Mouse (Mus musculus) limb, embryonic 13.5 days (tissue): Measurements from ENCODE around the gene Nr1i2. TPM values are rescaled to one million over a fixed set of nuclear protein-coding genes. Genes with fewer than 3 reads are reported as not detected.
"Not testable (repeated sequence)": the region's sequence is repeated elsewhere in the genome, so short reads cannot be mapped to it uniquely, and the experiment has no call there.

Experiments
- ATAC-seq: fragments of 200-750 bp; cut with Nextera tagmentation; 2 replicates; pipeline ENCODE4 v1.8.0; 2017; ENCODE audit warnings: low read depth, moderate number of reproducible peaks, moderate TSS enrichment; ENCODE audit not compliant: low FRiP score
- H3K27ac ChIP-seq: fragments of 300-500 bp; sonication (generic); 2 replicates; pipeline ENCODE4 v1.5.1; 2015; ENCODE audit warnings: inconsistent platforms, mild to moderate bottlenecking, moderate library complexity
- H3K27me3 ChIP-seq: fragments of 300-500 bp; sonication (generic); 2 replicates; pipeline ENCODE4 v1.6.1; 2015; ENCODE audit warnings: mild to moderate bottlenecking, inconsistent platforms
- H3K36me3 ChIP-seq: fragments of 300-500 bp; sonication (generic); 2 replicates; pipeline ENCODE4 v1.6.1; 2015; ENCODE audit warnings: inconsistent platforms, mild to moderate bottlenecking, moderate library complexity
- H3K4me1 ChIP-seq: fragments of 300-500 bp; sonication (generic); 2 replicates; pipeline ENCODE4 v1.6.1; 2015; ENCODE audit warnings: inconsistent platforms
- H3K4me2 ChIP-seq: fragments of 300-500 bp; sonication (generic); replicated peaks from 2 replicates; pipeline ENCODE4 v1.6.1; 2015; ENCODE audit warnings: inconsistent platforms, mild to moderate bottlenecking, moderate library complexity
- H3K4me3 ChIP-seq: fragments of 300-500 bp; sonication (generic); 2 replicates; pipeline ENCODE4 v1.5.1; 2015; ENCODE audit warnings: moderate library complexity, mild to moderate bottlenecking, inconsistent platforms
- H3K9ac ChIP-seq: fragments of 300-500 bp; sonication (generic); 2 replicates; pipeline ENCODE4 v1.6.1; 2015; ENCODE audit warnings: mild to moderate bottlenecking, inconsistent platforms
- H3K9me3 ChIP-seq: fragments of 300-500 bp; sonication (generic); 2 replicates; pipeline ENCODE4 v1.6.1; 2016; ENCODE audit warnings: inconsistent platforms
- WGBS: fragments of 180-500 bp; shearing (Covaris S2); methylation state at CpG from one replicate; pipeline ENCODE4 v1.1.7; 2015; 5-methylcytosine and 5-hydroxymethylcytosine counted together
- polyA plus RNA-seq: library from polyadenylated mRNA; unstranded; fragments of >200 nt; fragmentation: Nextera tagmentation; extraction: Ambion mirVana; gene quantifications from 2 replicates; pipeline ENCODE4 v1.2.1, GENCODE M21; 2015

Gene Nr1i2
- polyA plus RNA-seq, 1 experiment from 2014 or later = not detected

- no peak overlapping the region for H3K9ac ChIP-seq
- H3K9me3 ChIP-seq = no peaks in the 10 kb centered on the region
- no peak overlapping the region for H3K4me2 ChIP-seq
- H3K4me3 ChIP-seq = no peak overlapping the region
- WGBS = 62% methylated on average over 5 of the region's 5 CpGs
- no peak for ATAC-seq
- no peak overlapping the region for H3K27ac ChIP-seq
- H3K4me1 ChIP-seq = peaks cover 27% of the 10 kb centered on the region
- peaks cover 23% of the 10 kb centered on the region for H3K36me3 ChIP-seq
- H3K27me3 ChIP-seq = no peaks in the 10 kb centered on the region
These were observed 48.6 kb downstream of the Nr1i2 start for GRCm38 (mm10) chr16:38245849-38246585.

GRCm38 (mm10) chr16:38245379-38245778 lies 49.2 kb downstream of the Nr1i2 start:
- WGBS = 34% methylated on average over 2 of the region's 2 CpGs
- no peaks in the 10 kb centered on the region for H3K27me3 ChIP-seq
- no peak overlapping the region for H3K27ac ChIP-seq
- H3K4me3 ChIP-seq = no peak overlapping the region
- H3K4me1 ChIP-seq = peaks cover 27% of the 10 kb centered on the region
- H3K4me2 ChIP-seq = no peak overlapping the region
- no peak for ATAC-seq
- no peaks in the 10 kb centered on the region for H3K9me3 ChIP-seq
- H3K9ac ChIP-seq = no peak overlapping the region
- H3K36me3 ChIP-seq = peaks cover 28% of the 10 kb centered on the region

GRCm38 (mm10) chr16:38244111-38244510 lies 50.5 kb downstream of the Nr1i2 start:
- Histone ChIP-seq H3K4me1 (peaks cover 26% of the 10 kb centered on the region), H3K4me2 (no peak overlapping the region), H3K9ac (no peak overlapping the region), H3K9me3 (no peaks in the 10 kb centered on the region), H3K4me3 (no peak overlapping the region), H3K27ac (no peak overlapping the region), H3K27me3 (no peaks in the 10 kb centered on the region), H3K36me3 (peaks cover 37% of the 10 kb centered on the region)
- ATAC-seq = no peak
- 87% methylated on average over 6 of the region's 6 CpGs for WGBS

- Histone ChIP-seq H3K4me1 (no peaks in the 10 kb centered on the region), H3K36me3 (peaks cover 43% of the 10 kb centered on the region), H3K4me2 (no peak overlapping the region), H3K4me3 (no peak overlapping the region), H3K27ac (no peak overlapping the region), H3K9me3 (no peaks in the 10 kb centered on the region), H3K9ac (no peak overlapping the region), H3K27me3 (no peaks in the 10 kb centered on the region)
- ATAC-seq = no peak
- 95% methylated on average over 10 of the region's 10 CpGs for WGBS
These were observed 54.5 kb downstream of the Nr1i2 start for GRCm38 (mm10) chr16:38240167-38240566.

GRCm38 (mm10) chr16:38239729-38240128 lies 54.9 kb downstream of the Nr1i2 start:
- WGBS = 74% methylated on average over 5 of the region's 5 CpGs
- H3K27ac ChIP-seq = no peak overlapping the region
- H3K4me1 ChIP-seq = no peaks in the 10 kb centered on the region
- H3K4me2 ChIP-seq = no peak overlapping the region
- peaks cover 43% of the 10 kb centered on the region for H3K36me3 ChIP-seq
- no peak overlapping the region for H3K9ac ChIP-seq
- no peak overlapping the region for H3K4me3 ChIP-seq
- no peaks in the 10 kb centered on the region for H3K27me3 ChIP-seq
- no peak for ATAC-seq
- no peaks in the 10 kb centered on the region for H3K9me3 ChIP-seq

GRCm38 (mm10) chr16:38236936-38237585 lies 57.6 kb downstream of the Nr1i2 start:
- Histone ChIP-seq H3K4me3 (no peak overlapping the region), H3K27me3 (no peaks in the 10 kb centered on the region), H3K27ac (no peak overlapping the region), H3K9ac (no peak overlapping the region), H3K36me3 (peaks cover 36% of the 10 kb centered on the region), H3K4me2 (no peak overlapping the region), H3K4me1 (no peaks in the 10 kb centered on the region), H3K9me3 (no peaks in the 10 kb centered on the region)
- 87% methylated on average over 4 of the region's 4 CpGs for WGBS
- no peak for ATAC-seq

- 92% methylated on average over 5 of the region's 5 CpGs for WGBS
- H3K4me2 ChIP-seq, ATAC-seq: not testable (repeated sequence)
These were observed 72.1 kb downstream of the Nr1i2 start for GRCm38 (mm10) chr16:38222491-38222890.

GRCm38 (mm10) chr16:38205272-38205671 lies 89.4 kb downstream of the Nr1i2 start:
- 79% methylated on average over 7 of the region's 7 CpGs for WGBS
- no peak overlapping the region for H3K4me3 ChIP-seq
- H3K4me2 ChIP-seq = no peak overlapping the region
- no peaks in the 10 kb centered on the region for H3K9me3 ChIP-seq
- H3K9ac ChIP-seq = no peak overlapping the region
- H3K27me3 ChIP-seq = no peaks in the 10 kb centered on the region
- no peak overlapping the region for H3K27ac ChIP-seq
- no peaks in the 10 kb centered on the region for H3K4me1 ChIP-seq
- peaks cover 34% of the 10 kb centered on the region for H3K36me3 ChIP-seq
- ATAC-seq = no peak

More at GRCm38 (mm10) chr16:38222491-38222890, 72.1 kb downstream of the Nr1i2 start:
- H3K9me3 ChIP-seq, H3K27ac ChIP-seq, H3K27me3 ChIP-seq, H3K9ac ChIP-seq, H3K4me1 ChIP-seq, H3K4me3 ChIP-seq: not testable (repeated sequence)
- peaks cover 39% of the 10 kb centered on the region for H3K36me3 ChIP-seq

Other genes starting within 250 kb of the Nr1i2 start
- gene Gsk3b, start 205.8 kb downstream of the Nr1i2 start, polyA plus RNA-seq = 69.3 and 69.7 TPM in 2 replicates
- 0.08 and 0.10 TPM in 2 replicates for gene Maats1, start 47.3 kb upstream of the Nr1i2 start, polyA plus RNA-seq
- 98.8 and 106 TPM in 2 replicates for gene Cox17, start 52.2 kb upstream of the Nr1i2 start, polyA plus RNA-seq
- not detected in 2 replicates for gene Gm21987, start 52.2 kb upstream of the Nr1i2 start, polyA plus RNA-seq
- gene Popdc2, start 67.4 kb upstream of the Nr1i2 start, polyA plus RNA-seq = 3.3 and 3.5 TPM in 2 replicates
- 0.31 and 0.37 TPM in 2 replicates for gene Pla1a, start 138.3 kb upstream of the Nr1i2 start, polyA plus RNA-seq
- 128 and 137 TPM in 2 replicates for gene Adprh, start 157.9 kb upstream of the Nr1i2 start, polyA plus RNA-seq
- 0.19 and 0.47 TPM in 2 replicates for gene Cd80, start 160.7 kb upstream of the Nr1i2 start, polyA plus RNA-seq
- gene Timmdc1, start 227.8 kb upstream of the Nr1i2 start, polyA plus RNA-seq = 28.4 and 30.8 TPM in 2 replicates